Mouse (Mus musculus) left cerebral cortex, postnatal 14 days (tissue): ENCODE measurements around the gene Vav3. TPM values are rescaled to one million over a fixed set of nuclear protein-coding genes. Genes with fewer than 3 reads are reported as not detected.

Source experiments
- DNase-seq, 2 experiments: peaks; one replicate each; pipeline ENCODE4 v3.0.0; 2021 to 2022; ENCODE audit warnings: low spot score in 2 of 2, mixed read lengths in 1 of 2
- intact Hi-C: fragments of 180-260 bp; cut with DNase I; formaldehyde crosslinking; loops from one replicate; pipeline ENCODE4 v1.15.1; 2025
- total RNA-seq, 2 experiments: library from RNA; stranded (reverse); gene quantifications; 2 replicates each; pipeline ENCODE4 v1.2.3; 2021

The Vav3 gene
- total RNA-seq, 2 experiments from 2014 or later = 2.4 to 3.4 TPM

- intact Hi-C loops = no loop called here
Measured at GRCm38 (mm10) chr3:109622361-109622760, 281.9 kb downstream of the Vav3 start.

DNA sequence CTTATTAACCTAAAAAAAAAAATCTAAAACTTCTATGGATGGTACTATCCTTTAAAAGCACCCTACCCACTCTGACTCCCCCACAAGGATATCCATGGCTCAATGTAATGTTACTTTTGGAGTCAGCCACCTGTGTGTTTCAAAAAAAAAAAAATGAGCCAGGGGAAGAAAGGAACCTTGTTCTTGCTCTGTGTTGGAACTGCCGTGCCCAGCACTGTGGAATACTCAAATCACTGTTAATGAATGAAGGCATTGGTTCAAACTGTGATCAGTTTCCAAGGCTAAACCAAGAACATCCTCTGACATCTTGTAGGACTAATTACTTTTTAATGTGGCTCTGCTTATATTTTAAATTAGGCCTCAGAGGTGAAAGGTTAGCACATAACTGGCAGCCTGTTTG is 282.4 kb downstream of the Vav3 start:
- intact Hi-C loops = no loop called here
- no peak for DNase-seq

More at GRCm38 (mm10) chr3:109622361-109622760, 281.9 kb downstream of the Vav3 start:
- no peak for DNase-seq

GRCm38 (mm10) chr3:109623770-109624169 is 283.3 kb downstream of the Vav3 start:
- DNase-seq = no peak
- intact Hi-C loops = no loop called here

DNA sequence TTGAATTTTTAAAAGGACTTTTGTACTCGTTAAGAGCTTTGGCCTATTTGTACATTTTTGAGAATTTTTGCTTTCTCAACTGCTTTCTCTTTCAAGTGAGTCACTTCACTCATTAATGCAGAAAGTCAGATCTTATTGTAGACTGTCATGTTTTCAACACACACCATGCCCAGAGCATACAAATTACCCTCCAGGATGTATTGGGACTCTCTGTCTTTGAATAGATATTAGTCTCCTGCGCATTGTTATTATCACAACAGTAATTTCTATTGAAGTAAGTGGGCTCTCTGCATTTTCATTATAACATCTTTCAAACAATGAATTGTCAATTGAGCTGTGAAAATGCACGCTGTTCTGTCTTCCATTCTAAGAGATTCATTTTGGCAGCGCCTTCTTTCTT is 295.6 kb downstream of the Vav3 start:
- DNase-seq = no peak
- intact Hi-C loops = no loop called here

GRCm38 (mm10) chr3:109639386-109639785 is 298.9 kb downstream of the Vav3 start:
- no peak for DNase-seq
- intact Hi-C loops = no loop called here

- no peak for DNase-seq
- intact Hi-C loops = no loop called here
Measured at GRCm38 (mm10) chr3:109640796-109641195, 300.3 kb downstream of the Vav3 start.

GRCm38 (mm10) chr3:109648242-109648641 is 307.8 kb downstream of the Vav3 start:
- intact Hi-C loops = no loop called here
- no peak for DNase-seq

DNA sequence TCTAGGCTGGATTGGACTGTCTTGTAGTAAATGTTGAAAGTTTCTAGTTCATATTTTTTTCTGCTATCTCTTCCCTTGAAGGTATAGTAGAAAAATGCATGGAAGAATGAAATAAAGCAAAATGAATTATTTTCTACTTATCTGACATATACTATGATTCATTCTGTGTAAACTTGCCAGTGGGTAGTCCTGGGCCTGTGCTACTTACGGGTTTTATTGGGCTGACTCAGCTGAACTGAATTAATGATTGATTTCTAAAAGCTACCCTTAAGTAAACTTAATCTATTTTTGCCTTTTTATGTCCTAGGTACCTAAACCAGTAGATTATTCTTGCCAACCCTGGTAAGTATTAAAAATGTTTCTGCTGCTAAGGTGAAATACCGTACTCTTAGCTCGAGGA is 311.0 kb downstream of the Vav3 start:
- no peak for DNase-seq
- intact Hi-C loops = no loop called here

- DNase-seq = no peak
- intact Hi-C loops = no loop called here
Measured at GRCm38 (mm10) chr3:109652860-109653631, 312.6 kb downstream of the Vav3 start.

DNA sequence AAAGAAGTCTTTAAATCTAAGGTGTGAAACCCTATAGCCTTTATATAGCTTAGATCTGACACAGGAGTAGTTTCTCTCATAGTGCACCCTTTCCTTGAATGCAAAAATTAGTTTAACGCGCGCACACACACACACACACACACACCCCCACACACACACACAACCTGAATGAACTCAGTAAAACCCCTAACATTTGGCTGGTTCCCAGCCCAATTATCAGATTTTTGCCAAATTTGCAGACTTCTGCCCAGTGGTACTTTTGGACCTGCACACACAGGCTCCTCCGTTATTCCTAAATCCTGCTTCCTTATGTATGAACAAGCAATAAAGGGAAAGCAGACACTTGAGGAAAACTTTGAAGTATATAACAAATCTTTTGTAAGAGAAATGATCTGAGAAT is 313.9 kb downstream of the Vav3 start:
- intact Hi-C loops = no loop called here
- no peak for DNase-seq

GRCm38 (mm10) chr3:109671716-109672115 is 331.3 kb downstream of the Vav3 start:
- DNase-seq = no peak
- intact Hi-C loops = no loop called here

DNA sequence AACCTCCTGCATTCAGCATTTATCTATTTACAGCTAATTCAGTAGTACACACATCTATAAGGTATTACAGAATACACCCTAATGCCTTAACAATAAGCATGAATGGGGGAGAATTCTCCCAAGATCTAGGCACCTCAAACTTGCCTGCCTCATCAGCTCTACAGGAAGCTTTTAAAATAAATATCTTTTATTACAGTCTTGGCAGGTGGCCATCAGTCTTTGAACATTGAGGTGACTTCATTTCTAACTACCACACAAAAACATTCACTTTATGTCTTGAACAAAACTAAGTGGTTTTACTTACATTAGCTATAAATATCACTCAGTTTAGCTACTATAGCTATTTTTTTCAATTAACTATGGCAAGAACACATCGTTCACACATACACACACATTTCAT is 332.5 kb downstream of the Vav3 start:
- no peak for DNase-seq
- intact Hi-C loops = no loop called here

GRCm38 (mm10) chr3:109680281-109680680 is 339.8 kb downstream of the Vav3 start:
- no peak for DNase-seq
- intact Hi-C loops = no loop called here

DNA sequence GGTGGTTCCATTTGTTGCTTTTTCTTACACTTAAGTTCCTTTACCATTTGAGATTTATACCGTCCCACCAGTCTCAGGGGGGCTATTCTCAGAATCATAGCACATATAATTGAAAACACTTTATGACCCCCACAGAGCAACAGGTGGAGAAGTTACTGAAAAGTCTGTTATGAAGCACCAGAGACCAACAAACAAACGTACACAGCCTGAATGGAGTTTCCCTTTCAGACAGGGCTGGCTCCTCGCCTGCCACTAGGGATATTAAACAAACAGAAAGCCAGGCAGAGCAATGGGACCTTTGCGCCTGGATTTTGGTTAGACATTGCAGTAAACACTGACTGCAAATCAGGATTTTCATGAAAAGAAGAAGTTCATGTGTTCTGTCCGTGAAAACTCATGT is 341.4 kb downstream of the Vav3 start:
- intact Hi-C loops = no loop called here
- DNase-seq = no peak

DNA sequence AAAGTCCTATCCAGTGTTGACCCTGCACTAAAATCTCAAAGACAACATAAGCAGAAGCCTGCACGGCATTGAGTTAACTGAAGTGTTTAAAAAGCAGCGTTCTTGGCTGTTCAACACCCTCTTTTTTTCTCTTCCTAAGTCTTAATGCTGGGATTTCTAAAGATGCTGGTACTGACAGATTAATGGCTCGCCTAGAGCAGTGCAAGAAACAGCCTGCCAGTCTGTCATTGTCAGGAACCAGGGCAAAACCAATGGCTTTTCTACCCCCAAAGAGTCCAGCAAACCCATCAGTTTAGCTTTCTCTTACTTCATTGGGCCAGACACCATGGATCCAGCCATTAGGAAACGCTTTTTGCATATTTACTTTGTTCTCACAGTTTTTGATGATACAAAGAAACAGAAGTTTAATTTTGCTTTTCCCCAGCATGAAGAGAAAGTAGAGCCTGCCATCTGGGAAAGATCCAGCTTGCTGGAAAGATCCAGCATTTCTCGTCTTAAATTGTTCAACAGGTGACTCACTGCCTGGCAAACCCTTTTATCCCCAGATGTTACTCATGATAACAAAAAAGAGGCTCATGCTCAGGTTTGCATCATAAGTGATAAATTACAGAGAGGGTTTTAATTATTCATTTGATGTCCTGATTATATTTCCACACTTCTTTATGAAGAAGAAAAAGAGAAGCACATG is 343.3 kb downstream of the Vav3 start:
- peak; percentile 19 to 35 for DNase-seq
- intact Hi-C loops = no loop called here

DNA sequence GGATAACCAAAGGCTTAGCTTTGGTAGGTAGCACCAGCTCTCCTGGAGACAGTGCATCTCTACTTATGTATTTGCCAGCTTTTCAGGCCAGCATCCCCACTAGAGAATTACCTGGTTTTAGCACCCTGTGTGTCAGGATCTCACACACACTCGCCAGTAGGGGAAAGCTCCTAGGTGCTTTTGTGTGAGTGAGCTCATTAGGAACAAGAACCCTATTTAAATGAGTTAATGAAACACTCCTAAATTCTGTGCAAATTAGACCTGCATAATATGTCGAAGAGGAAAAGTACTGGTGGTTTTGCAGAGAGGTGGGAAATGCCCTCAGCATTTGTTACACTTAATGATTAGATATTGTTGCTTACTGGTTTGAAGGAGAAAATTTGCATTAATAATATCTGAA is 350.1 kb downstream of the Vav3 start:
- intact Hi-C loops = no loop called here

GRCm38 (mm10) chr3:109692613-109693012 is 352.2 kb downstream of the Vav3 start:
- intact Hi-C loops = no loop called here
- DNase-seq = no peak

More for the DNA sequence above, 350.1 kb downstream of the Vav3 start:
- no peak for DNase-seq

DNA sequence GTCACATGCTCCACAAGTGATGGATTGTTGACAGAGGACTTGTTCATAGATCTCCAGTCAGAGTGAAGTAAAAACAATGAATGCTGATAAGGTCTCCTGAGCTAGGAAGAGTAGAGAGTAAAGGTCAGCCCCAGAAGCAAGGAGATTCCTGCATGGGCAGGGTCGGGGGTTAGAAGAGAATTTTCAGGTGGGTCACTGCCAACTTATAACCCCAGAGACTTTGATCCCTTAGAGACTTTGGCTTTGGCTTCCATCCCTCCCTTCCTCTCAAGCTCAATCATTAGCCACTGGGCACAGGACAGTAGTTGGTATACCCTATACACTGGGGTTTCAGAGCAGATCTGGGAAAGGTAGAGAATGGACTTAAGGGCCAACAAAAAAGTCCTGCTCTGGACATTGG is 360.8 kb downstream of the Vav3 start:
- intact Hi-C loops = no loop called here
- no peak for DNase-seq

- intact Hi-C loops = no loop called here
- DNase-seq = no peak
Measured at GRCm38 (mm10) chr3:109707786-109708460, 367.5 kb downstream of the Vav3 start.

DNA sequence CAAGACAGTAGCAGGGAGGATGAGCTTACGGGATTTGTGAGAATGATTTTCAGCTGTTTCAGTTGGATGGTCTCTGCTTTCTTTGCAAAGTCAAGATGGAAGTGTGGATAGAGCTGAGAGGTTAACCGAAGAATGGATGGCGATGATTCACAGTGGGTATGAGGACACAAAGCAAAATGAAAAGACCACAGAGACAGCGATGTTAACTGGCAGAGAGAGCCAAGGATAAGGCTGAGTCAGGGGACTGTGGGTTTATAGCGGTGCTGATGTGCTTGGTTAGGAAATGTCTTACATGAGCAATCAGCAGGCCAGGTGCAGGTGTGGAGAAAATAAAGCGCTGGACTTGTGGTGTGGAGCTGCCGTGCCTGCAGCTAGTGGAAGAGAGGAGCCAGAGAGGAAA is 371.3 kb downstream of the Vav3 start:
- intact Hi-C loops = no loop called here
- DNase-seq = no peak

- intact Hi-C loops = no loop called here
- DNase-seq = no peak
Measured at GRCm38 (mm10) chr3:109714476-109714875, 374.0 kb downstream of the Vav3 start.
